ENCODE assay signal across 17 mouse cellular contexts in the genomic region with DNA sequence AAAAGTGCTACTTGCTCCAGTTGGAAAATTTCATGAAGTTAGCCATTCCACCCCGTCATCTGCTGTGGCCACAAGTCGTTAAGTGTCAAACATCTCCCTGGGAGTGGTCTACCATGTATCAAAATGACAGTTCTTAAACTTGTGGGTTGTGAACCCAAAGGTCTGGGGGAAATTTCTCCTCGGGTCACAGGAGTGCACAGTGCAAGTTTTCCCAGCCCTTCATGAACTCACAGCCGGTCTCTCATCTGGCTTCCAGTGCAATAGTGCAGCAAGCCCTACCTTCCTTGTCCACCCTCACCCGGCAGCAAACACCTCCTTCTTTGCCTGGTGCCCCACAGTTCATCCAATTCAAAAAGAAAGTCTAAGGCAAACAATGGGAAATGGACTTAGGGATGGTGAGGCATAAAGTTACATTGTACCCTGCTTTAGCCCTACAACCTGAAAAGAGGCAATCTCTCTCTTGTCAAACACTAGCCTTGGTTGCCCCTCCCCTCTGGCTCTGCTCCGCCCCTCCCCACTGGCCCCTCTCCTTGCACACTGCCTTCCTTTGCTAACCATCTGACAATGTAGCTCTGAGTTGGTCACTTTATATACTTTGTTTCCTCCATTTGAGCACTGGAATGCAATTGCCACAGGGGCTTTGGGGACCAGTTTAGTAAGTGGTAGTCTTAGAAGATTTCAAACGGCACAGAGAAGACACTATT.
DNase-seq lines count a peak whose midpoint lies in the region; ATAC-seq and TF ChIP-seq lines count a peak whose summit lies in the region.
"Had no signal": no experiment of that assay in that cellular context is flagged by ENCODE, and none has a peak within 500 bp of the region (broad histone marks: within the 10 kb centered on the region; RNA-seq: fewer than 3 reads in every experiment).

No protein-coding gene starts in this region.

- 20% methylated on average over 7 of the region's 7 CpGs for WGBS in kidney, embryonic 14.5 days
- WGBS in lung, embryonic 16.5 days = 34% methylated on average over 7 of the region's 7 CpGs

- no peak for TF ChIP-seq CTCF in layer of hippocampus, adult 2 months (conservative IDR thresholded peaks at IDR 0.05)

- no peak for DNase-seq in kidney, adult 9 months
- DNase-seq in lung, adult 18-20 months = no peak
- peak; percentile 49 for DNase-seq in induced T-regulatory cell, adult 2 months (ENCODE audit: low read depth)
- DNase-seq in layer of hippocampus, adult 2 months (ENCODE audit: low spot score in 2 of 2) = no peak
- DNase-seq in retina, postnatal 1 day = no peak
- DNase-seq: cerebellum, adult 9-10 months; left cerebral cortex, postnatal 4 days; midbrain, embryonic 14.5 days; right cerebral cortex, postnatal 4 days; thymus, adult 2 months had no signal

- no peak overlapping the region for H3K4me3 ChIP-seq in kidney, embryonic 14.5 days (ENCODE audit: low read length)
- no peak overlapping the region for H3K4me3 ChIP-seq in lung, embryonic 16.5 days (ENCODE audit: low read length)
- no peak overlapping the region for H3K4me3 ChIP-seq in layer of hippocampus, adult 2 months
- H3K4me3 ChIP-seq: forebrain, embryonic 13.5 days; heart, embryonic 13.5 days; myocyte; neural tube, embryonic 15.5 days had no signal

- no peaks in the 10 kb centered on the region for H3K9me3 ChIP-seq in kidney, embryonic 14.5 days (ENCODE audit: control insufficient read depth, low read length)
- H3K9me3 ChIP-seq in lung, embryonic 16.5 days (ENCODE audit: control insufficient read depth, low read length) = no peaks in the 10 kb centered on the region
- H3K9me3 ChIP-seq: forebrain, embryonic 13.5 days; heart, embryonic 13.5 days; neural tube, embryonic 15.5 days had no signal

- H3K27me3 ChIP-seq in kidney, embryonic 14.5 days (ENCODE audit: control insufficient read depth, insufficient read depth, low read length) = no peaks in the 10 kb centered on the region
- no peaks in the 10 kb centered on the region for H3K27me3 ChIP-seq in lung, embryonic 16.5 days (ENCODE audit: control insufficient read depth, insufficient read depth, low read depth, low read length)
- H3K27me3 ChIP-seq: forebrain, embryonic 13.5 days; heart, embryonic 13.5 days; neural tube, embryonic 15.5 days had no signal

- no peaks in the 10 kb centered on the region for H3K36me3 ChIP-seq in kidney, embryonic 14.5 days (ENCODE audit: control insufficient read depth, insufficient read depth, low read length)
- H3K36me3 ChIP-seq in lung, embryonic 16.5 days (ENCODE audit: control insufficient read depth, insufficient read depth, low read length) = no peaks in the 10 kb centered on the region
- H3K36me3 ChIP-seq: heart, embryonic 13.5 days; neural tube, embryonic 15.5 days had no signal

- H3K27ac ChIP-seq in kidney, embryonic 14.5 days (ENCODE audit: low read depth, low read length) = peak overlapping the region; percentile 69; the same call in 1 of the 2 replicates
- 0 out of 2 replicates have a peak overlapping the region, but pooled peaks have one; percentile 20 for H3K27ac ChIP-seq in lung, embryonic 16.5 days (ENCODE audit: low read length)
- H3K27ac ChIP-seq in layer of hippocampus, adult 2 months = no peak overlapping the region
- H3K27ac ChIP-seq: forebrain, embryonic 13.5 days; heart, embryonic 13.5 days; liver, embryonic 14.5 days; neural tube, embryonic 15.5 days had no signal

- H3K4me2 ChIP-seq in kidney, embryonic 14.5 days (replicated peaks; ENCODE audit: low read depth, low read length) = no peak overlapping the region
- H3K4me2 ChIP-seq in lung, embryonic 16.5 days (ENCODE audit: low read depth, low read length) = no peak overlapping the region
- H3K4me2 ChIP-seq: forebrain, embryonic 13.5 days; heart, embryonic 13.5 days; neural tube, embryonic 15.5 days had no signal

- H3K9ac ChIP-seq in kidney, embryonic 14.5 days (ENCODE audit: low read depth, low read length) = no peak overlapping the region
- H3K9ac ChIP-seq in lung, embryonic 16.5 days (ENCODE audit: low read length) = no peak overlapping the region
- H3K9ac ChIP-seq: forebrain, embryonic 13.5 days; heart, embryonic 13.5 days; liver, embryonic 14.5 days; neural tube, embryonic 15.5 days had no signal

- H3K4me1 ChIP-seq in kidney, embryonic 14.5 days (ENCODE audit: control insufficient read depth, insufficient read depth, low read length) = peaks cover 24% of the 10 kb centered on the region
- H3K4me1 ChIP-seq in lung, embryonic 16.5 days (replicated peaks; ENCODE audit: control insufficient read depth, insufficient read depth, low read length) = peaks cover 24% of the 10 kb centered on the region
- H3K4me1 ChIP-seq: neural tube, embryonic 15.5 days had no signal

- ATAC-seq in kidney, embryonic 14.5 days (ENCODE audit: low FRiP score, low TSS enrichment) = peak; percentile 63
- peak; percentile 32; the same call in 1 of the 2 replicates for ATAC-seq in lung, embryonic 16.5 days (ENCODE audit: low read depth)
